Mouse (Mus musculus) lung, adult 2 months (tissue): ENCODE results near the gene Unc119b.

Experiments
- CTCF ChIP-seq: fragments of 200-500 bp; IDR thresholded peaks from 2 replicates; pipeline ENCODE4 v1.5.1; 2011; ENCODE audit warnings: mild to moderate bottlenecking, low read length, control low read depth; ENCODE audit not compliant: insufficient read depth
- POLR2A ChIP-seq: fragments of 200-500 bp; IDR thresholded peaks from 2 replicates; pipeline ENCODE4 v1.6.1; 2011; ENCODE audit warnings: low read depth, mild to moderate bottlenecking, control low read depth, low read length, borderline replicate concordance; ENCODE audit errors: extremely low read depth

DNA sequence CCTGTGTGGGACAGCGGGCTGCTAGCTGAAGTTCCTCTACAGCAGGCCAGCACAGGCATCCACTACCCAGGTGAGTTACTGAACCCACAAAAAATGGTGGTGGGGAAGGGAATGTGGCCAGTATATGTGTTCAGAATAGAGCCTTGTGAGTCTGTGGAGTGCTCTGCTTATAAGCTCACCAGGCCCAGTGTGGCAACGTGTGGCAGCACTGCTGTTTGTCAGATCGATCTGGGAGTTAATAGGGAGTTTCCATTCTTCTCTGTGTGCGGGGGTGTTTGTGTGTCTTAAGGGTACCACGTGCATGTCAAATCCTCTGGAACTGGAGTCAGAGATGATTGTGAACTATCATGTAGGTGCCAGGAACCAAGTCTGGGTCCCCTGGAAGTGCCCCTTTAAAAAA is 35.2 kb downstream of the Unc119b start:
- TF ChIP-seq CTCF (no peak), POLR2A (no peak)
